Mouse (Mus musculus) heart, adult 2 months (tissue): ENCODE measurements at regions not wholly inside any gene's neighbourhood (a gene's known extent, or its start where the extent isn't known, plus 50 kb on each side); places are given as distances from the start of the nearest gene placed in this dataset.

ENCODE experiments used
- CTCF ChIP-seq: fragments of 200-600 bp; IDR thresholded peaks from 2 replicates; pipeline ENCODE4 v1.8.1; 2022; ENCODE audit warnings: antibody characterized with exemption, mild to moderate bottlenecking, moderate library complexity
- EP300 ChIP-seq: fragments of 200-500 bp; IDR thresholded peaks from 2 replicates; pipeline ENCODE4 v1.6.1; 2011; ENCODE audit warnings: low read depth, low read length, control low read depth; ENCODE audit not compliant: insufficient read depth

DNA sequence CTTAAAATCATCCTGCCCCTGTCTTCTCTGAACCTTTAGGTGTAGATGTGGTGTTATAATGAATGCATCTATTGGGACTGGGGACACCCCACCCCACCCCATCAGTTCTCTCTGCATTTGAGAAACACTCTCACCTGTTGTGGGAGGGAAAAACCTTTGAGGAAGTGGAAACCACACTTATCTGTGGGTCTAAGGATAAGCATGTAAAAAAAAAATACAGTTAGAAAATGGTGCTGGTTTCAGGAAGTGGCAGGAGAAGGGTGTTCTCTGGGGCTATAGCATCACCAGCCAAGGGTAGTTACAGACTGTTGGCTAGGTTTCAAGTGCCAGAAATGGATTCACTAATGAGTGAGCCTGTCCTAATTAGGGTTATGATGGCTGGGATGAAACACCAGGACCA is 91.1 kb upstream of the Rbm19 start:
- no peak for TF ChIP-seq CTCF
- TF ChIP-seq EP300, result no peak
